Mouse (Mus musculus) heart, adult 2 months (tissue): ENCODE data around the gene Gm973. TPM values are rescaled to one million over a fixed set of nuclear protein-coding genes. Genes with fewer than 3 reads are reported as not detected.

Source experiments
- DNase-seq, 2 experiments: peaks; one replicate each; pipeline ENCODE4 v3.0.0; 2021
- H3K27ac ChIP-seq: fragments of 200-600 bp; 2 replicates; pipeline ENCODE4 v1.8.1; 2022
- H3K27me3 ChIP-seq: fragments of 200-500 bp; 2 replicates; pipeline ENCODE4 v1.6.1; 2012; ENCODE audit warnings: mild to moderate bottlenecking, low read length, inconsistent platforms, mixed read lengths; ENCODE audit not compliant: control insufficient read depth, insufficient read depth
- H3K36me3 ChIP-seq: fragments of 200-500 bp; 2 replicates; pipeline ENCODE4 v1.6.1; 2012; ENCODE audit warnings: low read length, inconsistent platforms; ENCODE audit not compliant: control insufficient read depth, insufficient read depth
- H3K4me1 ChIP-seq: fragments of 200-500 bp; 2 replicates; pipeline ENCODE4 v1.6.1; 2011; ENCODE audit warnings: low read length; ENCODE audit not compliant: control insufficient read depth, insufficient read depth
- H3K4me3 ChIP-seq: fragments of 200-600 bp; 2 replicates; pipeline ENCODE4 v1.8.1; 2022
- H3K79me2 ChIP-seq: fragments of 200-500 bp; replicated peaks from 2 replicates; pipeline ENCODE4 v1.6.1; 2012; ENCODE audit warnings: mild to moderate bottlenecking, inconsistent platforms, low read length, moderate library complexity, mixed read lengths; ENCODE audit not compliant: control insufficient read depth, insufficient read depth
- H3K9ac ChIP-seq: fragments of 200-500 bp; 2 replicates; pipeline ENCODE4 v1.6.1; 2012; ENCODE audit warnings: low read depth, mild to moderate bottlenecking, control low read depth, inconsistent platforms, low read length, mixed read lengths
- CTCF ChIP-seq: fragments of 200-600 bp; IDR thresholded peaks from 2 replicates; pipeline ENCODE4 v1.8.1; 2022; ENCODE audit warnings: antibody characterized with exemption, mild to moderate bottlenecking, moderate library complexity
- EP300 ChIP-seq: fragments of 200-500 bp; IDR thresholded peaks from 2 replicates; pipeline ENCODE4 v1.6.1; 2011; ENCODE audit warnings: low read depth, low read length, control low read depth; ENCODE audit not compliant: insufficient read depth
- POLR2A ChIP-seq: fragments of 200-500 bp; IDR thresholded peaks from 2 replicates; pipeline ENCODE4 v1.6.1; 2011; ENCODE audit warnings: mild to moderate bottlenecking, low read depth, low read length, control low read depth; ENCODE audit not compliant: insufficient read depth
- WGBS: fragments of 180-500 bp; shearing (Covaris S2); methylation state at CpG from one replicate; pipeline ENCODE4 v1.1.7; 2018; 5-methylcytosine and 5-hydroxymethylcytosine counted together
- intact Hi-C: fragments of 180-260 bp; cut with DNase I; formaldehyde crosslinking; loops from one replicate; pipeline ENCODE4 v1.15.1; 2025
- polyA plus RNA-seq: library from polyadenylated mRNA; depleted of rRNA; stranded (reverse); fragments of >200 nt; gene quantifications from 2 replicates; pipeline ENCODE4 v1.2.3, GENCODE M21; 2012
- total RNA-seq, 2 experiments: library from RNA; stranded (reverse); gene quantifications; 2 replicates each; pipeline ENCODE4 v1.2.3; 2021

Gm973 gene
- total and polyA plus RNA-seq, 3 experiments, result 0.30 to 0.45 TPM; not detected in 1

DNA sequence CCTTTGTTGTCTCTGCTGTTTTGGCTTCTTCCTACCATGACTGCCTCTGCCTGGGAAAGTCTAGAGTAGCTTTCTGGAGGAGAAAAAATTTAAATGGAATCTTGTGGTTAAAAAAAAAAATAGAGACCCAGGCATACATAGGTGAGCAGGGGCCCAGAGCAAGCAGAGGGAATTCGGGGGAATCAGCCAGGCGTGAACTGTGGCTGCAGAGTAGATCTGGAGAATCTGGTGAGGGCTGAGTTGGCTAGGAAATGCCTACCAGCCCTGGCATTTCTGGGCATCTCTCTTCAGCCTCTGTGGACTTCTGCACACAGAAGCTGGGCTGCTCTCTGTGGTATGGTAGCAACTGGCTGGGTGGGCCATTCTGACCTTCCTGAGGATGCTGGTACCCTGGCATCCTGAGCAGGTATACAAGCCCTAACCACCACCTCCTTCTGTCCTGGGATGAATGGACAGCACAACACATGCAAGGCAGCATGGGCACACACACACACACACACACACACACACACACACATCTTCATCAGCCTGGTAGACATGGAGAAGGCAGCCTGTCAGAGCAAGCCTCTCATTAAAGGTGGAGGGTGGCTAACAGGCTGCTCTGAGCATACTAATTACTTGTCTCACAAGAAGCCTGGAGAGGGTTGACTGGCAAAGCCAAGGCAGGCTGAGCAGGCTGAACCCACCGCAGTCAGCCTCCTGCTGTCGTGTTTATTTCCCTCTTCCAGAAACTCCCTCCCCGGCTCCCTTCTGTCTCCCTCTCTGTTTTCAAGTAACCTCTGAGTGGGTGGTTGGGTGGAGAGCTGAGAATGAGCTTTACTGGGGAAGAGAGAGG lies 19.1 kb downstream of the Gm973 start:
- Histone ChIP-seq H3K9ac (no peak overlapping the region), H3K79me2 (no peaks in the 10 kb centered on the region), H3K4me1 (no peaks in the 10 kb centered on the region), H3K36me3 (no peaks in the 10 kb centered on the region), H3K27me3 (no peaks in the 10 kb centered on the region), H3K4me3 (no peak overlapping the region), H3K27ac (no peak overlapping the region)
- WGBS, result 46% methylated on average over 5 of the region's 5 CpGs
- TF ChIP-seq POLR2A, result no peak
- no peak for TF ChIP-seq CTCF
- TF ChIP-seq EP300, result no peak
- no peak for DNase-seq
- intact Hi-C loops, result no loop called here

DNA sequence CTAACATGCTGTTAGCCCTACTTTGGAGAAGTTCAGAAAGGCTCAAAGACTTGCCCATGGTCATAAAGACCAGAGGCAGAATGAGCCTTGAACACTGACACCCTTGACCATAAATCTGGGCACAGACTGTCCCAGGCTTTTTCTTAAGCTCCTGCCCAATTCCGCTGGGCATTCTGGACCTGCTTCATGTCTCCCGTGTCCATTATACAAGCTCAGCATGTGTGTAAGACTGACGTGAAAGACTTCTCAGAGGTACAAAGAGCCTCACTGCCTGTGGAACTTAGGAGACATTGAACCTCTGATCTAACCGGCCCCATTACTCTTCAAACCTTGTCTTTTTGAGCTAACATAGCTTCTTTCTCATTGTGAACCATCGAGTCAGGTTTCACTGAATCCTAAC lies 22.3 kb downstream of the Gm973 start:
- no peak overlapping the region for H3K27ac ChIP-seq

DNA sequence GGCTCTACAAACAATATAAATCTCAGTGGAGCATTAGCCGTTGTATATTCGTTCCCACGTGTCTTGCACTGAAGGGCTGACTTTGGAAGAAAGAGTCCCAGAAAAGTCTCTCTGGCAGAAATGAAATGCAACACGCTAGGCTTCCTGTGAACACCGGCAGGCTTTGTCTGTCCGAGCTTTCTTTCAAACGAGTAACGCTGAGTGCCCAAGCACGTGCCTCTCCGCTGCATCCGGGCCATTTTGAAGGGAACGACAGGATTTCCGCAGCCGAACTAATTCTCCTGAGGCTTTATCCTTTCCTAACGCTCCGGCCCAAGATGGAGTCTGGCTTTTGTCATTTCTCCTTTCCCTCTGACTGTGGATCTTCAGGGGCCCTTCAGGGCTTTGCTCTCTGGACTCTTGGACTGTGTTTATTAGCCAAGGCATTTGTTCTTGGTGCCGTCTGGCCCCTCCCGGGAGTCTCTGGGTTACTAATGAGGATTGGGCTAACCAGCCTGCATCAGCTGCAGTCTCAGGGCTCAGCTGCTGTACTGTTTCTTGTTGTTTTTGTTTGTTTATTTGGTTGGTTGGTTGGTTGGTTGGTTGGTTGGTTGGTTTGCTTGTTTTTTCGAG lies 24.6 kb downstream of the Gm973 start:
- Histone ChIP-seq H3K36me3 (no peaks in the 10 kb centered on the region), H3K79me2 (no peaks in the 10 kb centered on the region), H3K9ac (no peak overlapping the region), H3K27ac (no peak overlapping the region), H3K4me3 (no peak overlapping the region), H3K27me3 (no peaks in the 10 kb centered on the region), H3K4me1 (no peaks in the 10 kb centered on the region)
- TF ChIP-seq EP300 (no peak), CTCF (no peak), POLR2A (no peak)
- whole genome bisulfite sequencing, result 75% methylated on average over 19 of the region's 19 CpGs
- no peak for DNase-seq
- intact Hi-C loops, result no loop called here

More for the DNA sequence above, 22.3 kb downstream of the Gm973 start:
- Histone ChIP-seq H3K4me1 (no peaks in the 10 kb centered on the region), H3K27me3 (no peaks in the 10 kb centered on the region), H3K79me2 (no peaks in the 10 kb centered on the region), H3K4me3 (no peak overlapping the region), H3K9ac (no peak overlapping the region), H3K36me3 (no peaks in the 10 kb centered on the region)
- TF ChIP-seq CTCF (no peak), EP300 (no peak), POLR2A (no peak)
- 83% methylated on average over 5 of the region's 5 CpGs for WGBS
- intact Hi-C loops, result no loop called here
- no peak for DNase-seq

DNA sequence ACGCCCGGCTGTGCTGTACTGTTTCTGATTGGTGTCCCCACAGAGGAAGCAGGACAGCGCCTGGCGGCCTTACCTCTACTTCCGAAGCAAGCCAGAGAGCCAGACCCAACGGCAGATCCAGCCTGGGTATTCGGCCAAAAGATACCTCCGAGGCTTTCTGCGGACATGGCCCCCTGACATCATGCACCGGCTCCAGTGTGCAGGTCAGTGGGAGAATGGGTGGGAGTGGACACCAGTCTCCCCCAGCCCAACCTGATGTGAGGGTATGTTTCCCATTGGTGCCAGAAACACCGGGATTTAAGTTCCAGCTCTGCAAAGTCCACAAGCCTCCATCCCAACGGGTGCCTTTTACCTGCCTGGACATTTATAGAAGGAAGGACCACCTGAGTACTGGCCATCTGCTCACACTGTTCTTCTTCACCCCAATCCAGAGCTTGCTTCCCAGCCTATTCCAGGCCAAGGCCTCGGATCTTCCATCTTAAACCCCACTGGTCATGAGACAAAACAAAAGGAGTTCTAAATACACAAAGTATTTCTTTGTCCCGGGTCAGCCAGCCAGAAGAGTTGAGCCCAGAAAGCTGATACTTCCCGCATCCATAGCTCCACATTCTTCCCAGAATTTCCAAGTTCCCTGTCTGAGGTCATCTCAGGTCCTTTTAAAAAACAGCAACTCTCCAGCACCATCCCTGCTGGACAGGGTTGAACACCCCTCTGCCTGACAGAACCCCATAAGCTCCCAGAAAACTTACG lies 25.4 kb downstream of the Gm973 start:
- Histone ChIP-seq H3K36me3 (no peaks in the 10 kb centered on the region), H3K27me3 (no peaks in the 10 kb centered on the region), H3K9ac (no peak overlapping the region), H3K4me3 (no peak overlapping the region), H3K27ac (no peak overlapping the region), H3K4me1 (no peaks in the 10 kb centered on the region), H3K79me2 (no peaks in the 10 kb centered on the region)
- WGBS, result 88% methylated on average over 16 of the region's 16 CpGs
- DNase-seq, result no peak
- TF ChIP-seq CTCF (no peak), POLR2A (no peak), EP300 (no peak)
- intact Hi-C loops, result no loop called here

DNA sequence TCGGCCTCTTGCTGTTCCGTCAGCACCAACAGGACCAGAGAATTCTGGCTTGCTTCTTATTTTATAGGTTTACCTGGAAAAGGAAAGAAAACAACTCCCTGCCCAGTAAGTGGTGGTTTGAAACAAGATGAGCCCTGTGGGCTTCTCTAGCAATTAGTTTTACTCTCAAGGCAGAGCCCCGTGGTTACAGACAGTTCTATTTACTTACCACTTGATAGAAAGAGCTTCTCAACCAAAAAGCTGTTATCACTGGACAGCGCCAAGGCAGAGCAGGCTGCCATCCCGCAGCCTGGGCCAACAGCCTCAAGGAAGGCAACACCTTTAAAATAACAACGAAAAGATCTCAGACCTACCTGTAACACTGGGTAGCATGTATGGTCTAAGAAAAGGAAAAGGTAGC lies 26.2 kb downstream of the Gm973 start:
- Histone ChIP-seq H3K27ac (no peak overlapping the region), H3K4me1 (no peaks in the 10 kb centered on the region), H3K27me3 (no peaks in the 10 kb centered on the region), H3K79me2 (no peaks in the 10 kb centered on the region), H3K4me3 (no peak overlapping the region), H3K9ac (no peak overlapping the region), H3K36me3 (no peaks in the 10 kb centered on the region)
- TF ChIP-seq POLR2A, result no peak
- no peak for TF ChIP-seq EP300
- TF ChIP-seq CTCF, result no peak
- intact Hi-C loops, result no loop called here
- WGBS, result 57% methylated on average over 6 of the region's 6 CpGs
- DNase-seq, result no peak

DNA sequence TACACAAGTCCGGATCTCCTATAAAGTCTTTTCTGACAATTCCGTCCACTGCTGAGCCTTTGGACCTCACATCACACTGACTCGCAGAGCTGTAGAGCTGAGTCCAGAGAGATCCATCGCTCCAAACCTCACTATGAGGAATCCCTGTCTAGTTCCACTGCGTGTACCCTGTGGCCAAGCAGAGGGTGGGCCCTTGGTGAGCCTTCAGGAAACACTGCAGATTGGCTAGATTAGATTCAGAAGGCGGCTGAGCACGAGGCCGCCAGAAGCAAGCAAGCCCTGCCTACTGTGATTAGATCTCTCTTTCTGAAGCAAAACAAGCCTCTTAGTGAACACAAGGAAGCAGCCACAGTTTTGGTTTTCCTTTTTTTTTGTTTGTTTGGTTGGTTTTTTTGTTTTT lies 27.8 kb downstream of the Gm973 start:
- no peak overlapping the region for H3K9ac ChIP-seq
- no peaks in the 10 kb centered on the region for H3K27me3 ChIP-seq
- no peak for TF ChIP-seq CTCF
- TF ChIP-seq POLR2A, result no peak
- TF ChIP-seq EP300, result no peak
- H3K27ac ChIP-seq, result no peak overlapping the region
- no peaks in the 10 kb centered on the region for H3K36me3 ChIP-seq
- H3K4me1 ChIP-seq, result no peaks in the 10 kb centered on the region
- WGBS, result 57% methylated on average over 8 of the region's 8 CpGs
- DNase-seq, result no peak
- no peak overlapping the region for H3K4me3 ChIP-seq
- no peaks in the 10 kb centered on the region for H3K79me2 ChIP-seq
- intact Hi-C loops, result no loop called here
